Mouse (Mus musculus) CH12.LX (cell line): ENCODE data around the gene Cic. TPM values are rescaled to one million over a fixed set of nuclear protein-coding genes. Genes with fewer than 3 reads are reported as not detected.

ENCODE experiments used
- DNase-seq: peaks from one replicate; pipeline ENCODE4 v3.0.0-alpha.2; 2013; ENCODE audit errors: extremely low read depth
- H3K27ac ChIP-seq: 2 replicates; pipeline ENCODE4 v1.5.1; 2012; ENCODE audit warnings: low read depth, mild to moderate bottlenecking, control low read depth, moderate library complexity; ENCODE audit not compliant: insufficient read depth
- H3K27me3 ChIP-seq: replicated peaks from 2 replicates; pipeline ENCODE3; 2012; ENCODE audit warnings: inconsistent platforms
- H3K36me3 ChIP-seq, 2 experiments: replicated peaks in 1 of 2; 2 replicates each; pipeline versions ENCODE3 to v1.6.1; 2012; ENCODE audit warnings: inconsistent platforms in 1 of 2, low read length in 1 of 2, mild to moderate bottlenecking in 1 of 2, mixed read lengths in 1 of 2, moderate library complexity in 1 of 2; ENCODE audit not compliant: control insufficient read depth in 1 of 2, insufficient read depth in 1 of 2
- H3K4me1 ChIP-seq, 2 experiments: 2 replicates each; pipeline ENCODE4 v1.6.1; 2012; ENCODE audit warnings: inconsistent platforms in 1 of 2, moderate library complexity in 1 of 2; ENCODE audit not compliant: insufficient read depth in 2 of 2, control insufficient read depth in 1 of 2
- H3K4me2 ChIP-seq: 2 replicates; pipeline ENCODE4 v1.6.1; 2012; ENCODE audit warnings: low read depth, mild to moderate bottlenecking, control low read depth; ENCODE audit not compliant: poor library complexity, insufficient read depth, severe bottlenecking
- H3K4me3 ChIP-seq, 3 experiments: fragments of 150-350 bp in 1 of 3; sonication (generic) in 1 of 3; replicated peaks in 1 of 3; 2 replicates each; pipeline versions ENCODE3 to v1.5.1; 2011 to 2012; ENCODE audit warnings: low read depth in 2 of 3, low read length in 2 of 3, mild to moderate bottlenecking in 2 of 3, moderate library complexity in 2 of 3, control low read depth in 1 of 3, improper control_type of control experiment in 1 of 3, inconsistent platforms in 1 of 3, mixed read lengths in 1 of 3; ENCODE audit not compliant: poor library complexity in 1 of 3
- H3K79me2 ChIP-seq: replicated peaks from 2 replicates; pipeline ENCODE4 v1.6.1; 2012; ENCODE audit warnings: mild to moderate bottlenecking, moderate library complexity; ENCODE audit not compliant: control insufficient read depth, poor library complexity, insufficient read depth, severe bottlenecking; ENCODE audit errors: extremely low read depth
- H3K9ac ChIP-seq: 2 replicates; pipeline ENCODE4 v1.6.1; 2012; ENCODE audit warnings: low read depth, mild to moderate bottlenecking, control low read depth, moderate library complexity; ENCODE audit not compliant: insufficient read depth
- H3K9me3 ChIP-seq: replicated peaks from 2 replicates; pipeline ENCODE3; 2012; ENCODE audit warnings: low read length, inconsistent platforms, mixed read lengths
- BHLHE40 ChIP-seq: IDR thresholded peaks from 2 replicates; pipeline ENCODE4 v1.6.1; 2011; ENCODE audit warnings: mild to moderate bottlenecking, low read depth, low read length, improper control_type of control experiment
- CHD1 ChIP-seq: IDR thresholded peaks from 2 replicates; pipeline ENCODE4 v1.6.1; 2012; ENCODE audit warnings: low read depth, low read length, improper control_type of control experiment, inconsistent platforms
- CTCF ChIP-seq, 2 experiments: IDR thresholded peaks in 1 of 2; conservative IDR thresholded peaks in 1 of 2; 2 replicates each; pipeline ENCODE4 v1.5.1; 2011 to 2012; ENCODE audit warnings: low read depth in 2 of 2, low read length in 2 of 2, improper control_type of control experiment in 1 of 2, inconsistent platforms in 1 of 2, mild to moderate bottlenecking in 1 of 2, moderate library complexity in 1 of 2
- E2F4 ChIP-seq: IDR thresholded peaks from 2 replicates; pipeline ENCODE4 v1.6.1; 2011; ENCODE audit warnings: low read depth, low read length, improper control_type of control experiment; ENCODE audit not compliant: insufficient replicate concordance
- ELF1 ChIP-seq: IDR thresholded peaks from 2 replicates; pipeline ENCODE4 v1.6.1; 2014; ENCODE audit warnings: low read depth, mild to moderate bottlenecking, inconsistent platforms, low read length, improper control_type of control experiment
- GABPA ChIP-seq: IDR thresholded peaks from 2 replicates; pipeline ENCODE4 v1.6.1; 2012; ENCODE audit warnings: low read depth, low read length, improper control_type of control experiment, inconsistent platforms; ENCODE audit not compliant: insufficient replicate concordance
- HCFC1 ChIP-seq: IDR thresholded peaks from 2 replicates; pipeline ENCODE4 v1.6.1; 2012; ENCODE audit warnings: low read depth, mild to moderate bottlenecking, inconsistent platforms, low read length, improper control_type of control experiment
- JUN ChIP-seq: IDR thresholded peaks from 2 replicates; pipeline ENCODE4 v1.6.1; 2011; ENCODE audit warnings: low read depth, mild to moderate bottlenecking, low read length, improper control_type of control experiment, moderate library complexity; ENCODE audit not compliant: insufficient read depth
- JUND ChIP-seq: conservative IDR thresholded peaks from 2 replicates; pipeline ENCODE4 v1.6.1; 2011; ENCODE audit warnings: low read depth, low read length, improper control_type of control experiment
- KAT2A ChIP-seq: IDR thresholded peaks from 2 replicates; pipeline ENCODE4 v1.6.1; 2012; ENCODE audit warnings: low read length, improper control_type of control experiment, inconsistent platforms; ENCODE audit not compliant: insufficient replicate concordance
- MYC ChIP-seq: IDR thresholded peaks from 2 replicates; pipeline ENCODE4 v1.6.1; 2011; ENCODE audit warnings: low read depth, mild to moderate bottlenecking, improper control_type of control experiment, low read length
- POLR2AphosphoS2 ChIP-seq: IDR thresholded peaks from 2 replicates; pipeline ENCODE4 v1.6.1; 2011; ENCODE audit warnings: low read depth, low read length, improper control_type of control experiment
- RCOR1 ChIP-seq: conservative IDR thresholded peaks from 2 replicates; pipeline ENCODE4 v1.6.1; 2012; ENCODE audit warnings: low read depth, mild to moderate bottlenecking, inconsistent platforms, low read length, improper control_type of control experiment
- SIN3A ChIP-seq: IDR thresholded peaks from 2 replicates; pipeline ENCODE4 v1.6.1; 2012; ENCODE audit warnings: low read length, improper control_type of control experiment, inconsistent platforms
- SMC3 ChIP-seq: IDR thresholded peaks from 2 replicates; pipeline ENCODE4 v1.6.1; 2011; ENCODE audit warnings: low read depth, low read length, improper control_type of control experiment
- TBP ChIP-seq: conservative IDR thresholded peaks from 2 replicates; pipeline ENCODE4 v1.6.1; 2011; ENCODE audit warnings: low read depth, low read length, improper control_type of control experiment
- USF1 ChIP-seq: IDR thresholded peaks from 2 replicates; pipeline ENCODE4 v1.6.1; 2014; ENCODE audit warnings: low read depth, mild to moderate bottlenecking, inconsistent platforms, low read length, improper control_type of control experiment
- ZC3H11A ChIP-seq: IDR thresholded peaks from 2 replicates; pipeline ENCODE4 v1.6.1; 2012; ENCODE audit warnings: low read depth, mild to moderate bottlenecking, inconsistent platforms, low read length, improper control_type of control experiment
- ZKSCAN1 ChIP-seq: IDR thresholded peaks from 2 replicates; pipeline ENCODE4 v1.6.1; 2012; ENCODE audit warnings: low read depth, inconsistent platforms, low read length, improper control_type of control experiment, borderline replicate concordance
- ZNF384 ChIP-seq: IDR thresholded peaks from 2 replicates; pipeline ENCODE4 v1.6.1; 2012; ENCODE audit warnings: low read depth, low read length, improper control_type of control experiment, inconsistent platforms
- dilution Hi-C: fragments of 300-500 bp; cut with MboI; formaldehyde crosslinking; loops from 2 replicates; pipeline ENCODE4 v1.14.3; 2020; ENCODE audit warnings: low sequenced_read_pairs; ENCODE audit not compliant: extremely low pct_unique_long_range_greater_than_20kb, extremely low pct_ligation_motif_present
- in situ Hi-C: fragments of 300-500 bp; cut with MboI; formaldehyde crosslinking; loops from 3 replicates; pipeline ENCODE4 v1.14.3; 2019; ENCODE audit warnings: low sequenced_read_pairs, low pct_ligation_motif_present, low pct_unique_long_range_greater_than_20kb, mixed read lengths
- polyA plus RNA-seq: library from polyadenylated mRNA; unstranded; fragments of >175 nt; gene quantifications from 2 replicates; pipeline ENCODE4 v1.2.1, GENCODE M21; 2012; ENCODE audit warnings: low read depth; ENCODE audit not compliant: insufficient read length
- total RNA-seq, 2 experiments: library from RNA; depleted of rRNA; stranded (reverse); fragments of 300-350 nt in 1 of 2; fragments of >200 nt in 1 of 2; gene quantifications; 2 replicates each; pipeline ENCODE4 v1.2.3; 2012 to 2014

The Cic gene
- total and polyA plus RNA-seq, 3 experiments, result 2.5 to 34.5 (median 21.7) TPM

GRCm38 (mm10) chr7:25286989-25287388 is 19.5 kb downstream of the Cic start:
- Histone ChIP-seq H3K4me3 (no peak overlapping the region), H3K36me3 (peaks cover 72 to 78% of the 10 kb centered on the region in 2 experiments)
- dilution Hi-C loops, result no loop called here

DNA sequence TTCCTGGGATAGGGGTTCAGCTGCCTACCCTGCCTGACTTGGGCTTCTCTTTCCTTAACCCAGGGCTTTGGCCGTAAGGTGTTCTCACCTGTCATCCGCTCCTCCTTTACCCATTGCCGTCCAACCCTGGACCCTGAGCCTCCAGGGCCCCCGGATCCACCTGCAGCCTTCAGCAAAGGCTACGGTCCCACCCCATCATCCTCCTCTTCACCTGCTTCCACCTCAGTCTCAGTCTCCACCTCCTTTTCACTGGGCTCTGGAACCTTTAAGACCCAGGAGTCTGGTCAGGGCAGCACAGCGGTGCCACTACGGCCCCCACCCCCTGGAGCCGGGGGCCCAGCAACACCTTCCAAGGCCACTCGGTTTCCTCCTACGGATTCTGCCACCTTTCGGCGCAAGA is 20.5 kb downstream of the Cic start:
- Histone ChIP-seq H3K27ac (no peak overlapping the region), H3K27me3 (no peaks in the 10 kb centered on the region), H3K9me3 (peaks cover 11% of the 10 kb centered on the region), H3K4me2 (no peak overlapping the region), H3K4me1 (peaks cover 6 to 20% of the 10 kb centered on the region in 2 experiments; a peak in 3 of 4 replicates), H3K36me3 (peaks cover 82 to 88% of the 10 kb centered on the region in 2 experiments), H3K9ac (no peak overlapping the region), H3K79me2 (peaks cover 6% of the 10 kb centered on the region), H3K4me3 (no peak overlapping the region)
- TF ChIP-seq GABPA (no peak), TBP (no peak), BHLHE40 (no peak), CHD1 (no peak), ZC3H11A (no peak), JUN (no peak), ZNF384 (no peak), E2F4 (no peak), POLR2AphosphoS2 (no peak), HCFC1 (no peak), SIN3A (no peak), MYC (no peak), ELF1 (no peak), USF1 (no peak)
- DNase-seq, result no peak
- in situ Hi-C loops (no loop called here), dilution Hi-C loops (no loop called here)

More at GRCm38 (mm10) chr7:25286989-25287388, 19.5 kb downstream of the Cic start:
- TF ChIP-seq JUND, result no peak
- TF ChIP-seq ZKSCAN1, result no peak
- TF ChIP-seq SMC3, result peak; percentile 21; the same call in 1 of the 2 replicates
- TF ChIP-seq CTCF (conservative IDR thresholded peaks at IDR 0.05 in 1 of 2, IDR thresholded peaks at IDR 0.05 in 1 of 2; ENCODE audit: low read depth in 2 of 2, low read length in 2 of 2), result peak in 1 of 2 experiments; percentile 36; a peak in 2 of 4 replicates
- no peak for TF ChIP-seq GABPA
- no peak for TF ChIP-seq KAT2A
- TF ChIP-seq TBP, result no peak
- no peak for TF ChIP-seq RCOR1
- TF ChIP-seq, all 38 proteins: peak for 2
- H3K27ac ChIP-seq, result no peak overlapping the region
- peaks cover 9% of the 10 kb centered on the region for H3K79me2 ChIP-seq
- peaks cover 6 to 23% of the 10 kb centered on the region in 2 experiments; a peak in 3 of 4 replicates for H3K4me1 ChIP-seq
- peaks cover 11% of the 10 kb centered on the region for H3K9me3 ChIP-seq
- no peak overlapping the region for H3K4me2 ChIP-seq
- no peak for DNase-seq
- in situ Hi-C loops, result no loop called here
- H3K9ac ChIP-seq, result no peak overlapping the region
- no peaks in the 10 kb centered on the region for H3K27me3 ChIP-seq
